Mouse (Mus musculus) liver, adult 2 months (tissue): Measurements from ENCODE around the gene Zfp423.

Source experiments
- CTCF ChIP-seq: fragments of 200-500 bp; IDR thresholded peaks from 2 replicates; pipeline ENCODE4 v1.5.1; 2011; ENCODE audit warnings: low read depth, low read length, control low read depth
- POLR2A ChIP-seq: fragments of 200-500 bp; IDR thresholded peaks from 2 replicates; pipeline ENCODE4 v1.6.1; 2011; ENCODE audit warnings: low read length, control low read depth; ENCODE audit not compliant: insufficient read depth; ENCODE audit errors: extremely low read depth

GRCm38 (mm10) chr8:87701583-87701982, 257.8 kb downstream of the Zfp423 start:
- TF ChIP-seq CTCF (no peak), POLR2A (no peak)
